19 mouse cellular contexts compared by ENCODE assay signal in the genomic region with DNA sequence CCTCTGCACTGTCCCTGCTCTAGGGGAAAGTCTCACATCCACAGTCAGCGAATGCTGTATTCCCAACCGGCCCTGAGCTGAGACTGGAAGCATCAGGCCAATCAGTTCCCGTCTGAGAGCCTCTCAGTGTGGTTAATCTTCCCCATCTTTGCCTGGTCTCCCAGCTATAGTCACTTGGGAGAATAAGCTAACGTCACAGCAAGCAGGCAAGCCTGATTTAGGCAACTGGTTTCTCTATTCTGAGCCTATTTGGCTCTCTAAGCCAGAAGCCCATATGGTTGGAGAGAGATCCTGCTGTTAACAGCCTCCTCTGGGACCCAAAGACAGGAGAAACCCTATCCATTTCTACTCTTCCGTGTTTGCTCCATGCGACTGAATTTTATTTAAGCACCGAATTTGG.
A peak's percentile ranks its signal among the peaks of the same experiment; 100 is the strongest.
DNase-seq lines count a peak whose midpoint lies in the region; ATAC-seq and TF ChIP-seq lines count a peak whose summit lies in the region.
"Had no signal": no experiment of that assay in that cellular context is flagged by ENCODE, and none has a peak within 500 bp of the region (broad histone marks: within the 10 kb centered on the region; RNA-seq: fewer than 3 reads in every experiment).

No protein-coding gene starts in this region.

- ATAC-seq in frontal cortex, adult (ENCODE audit: low TSS enrichment) = peak; percentile 98
- peak; percentile 34; the same call in 1 of the 2 replicates for ATAC-seq in midbrain, postnatal 0 days (ENCODE audit: low FRiP score)
- no peak for ATAC-seq in midbrain, embryonic 14.5 days (ENCODE audit: low FRiP score, low TSS enrichment)
- ATAC-seq in heart, embryonic 12.5 days (ENCODE audit: insufficient number of reproducible peaks, low FRiP score) = no peak

- H3K36me3 ChIP-seq in midbrain, postnatal 0 days (ENCODE audit: insufficient read depth, low read length) = no peaks in the 10 kb centered on the region
- H3K36me3 ChIP-seq in midbrain, embryonic 14.5 days (ENCODE audit: control insufficient read depth, insufficient read depth, low read length) = no peaks in the 10 kb centered on the region
- no peaks in the 10 kb centered on the region for H3K36me3 ChIP-seq in heart, embryonic 12.5 days
- H3K36me3 ChIP-seq: forebrain, embryonic 12.5 days; heart, embryonic 13.5 days; limb, embryonic 12.5 days; midbrain, embryonic 10.5 days; neural tube, embryonic 15.5 days had no signal

- no peak overlapping the region for H3K4me2 ChIP-seq in midbrain, postnatal 0 days (ENCODE audit: low read depth, low read length, poor library complexity, severe bottlenecking)
- no peak overlapping the region for H3K4me2 ChIP-seq in midbrain, embryonic 14.5 days (ENCODE audit: low read length)
- H3K4me2 ChIP-seq in heart, embryonic 12.5 days = no peak overlapping the region
- H3K4me2 ChIP-seq: forebrain, embryonic 12.5 days; heart, embryonic 13.5 days; limb, embryonic 12.5 days; neural tube, embryonic 15.5 days had no signal

- H3K4me1 ChIP-seq in midbrain, postnatal 0 days (ENCODE audit: insufficient read depth, low read length) = no peaks in the 10 kb centered on the region
- H3K4me1 ChIP-seq in midbrain, embryonic 14.5 days (ENCODE audit: control insufficient read depth, insufficient read depth, low read length) = no peaks in the 10 kb centered on the region
- no peaks in the 10 kb centered on the region for H3K4me1 ChIP-seq in heart, embryonic 12.5 days (replicated peaks)
- H3K4me1 ChIP-seq: forebrain, embryonic 12.5 days; heart, embryonic 13.5 days; limb, embryonic 12.5 days had no signal

- H3K27me3 ChIP-seq in midbrain, postnatal 0 days (ENCODE audit: insufficient read depth, low read length) = no peaks in the 10 kb centered on the region
- no peaks in the 10 kb centered on the region for H3K27me3 ChIP-seq in midbrain, embryonic 14.5 days (ENCODE audit: control insufficient read depth, insufficient read depth, low read length)
- H3K27me3 ChIP-seq in heart, embryonic 12.5 days (replicated peaks) = no peaks in the 10 kb centered on the region
- H3K27me3 ChIP-seq: forebrain, embryonic 12.5 days; limb, embryonic 12.5 days; neural tube, embryonic 15.5 days had no signal

- 61% methylated on average over 7 of the region's 7 CpGs for WGBS in midbrain, postnatal 0 days
- WGBS in midbrain, embryonic 14.5 days = 63% methylated on average over 7 of the region's 7 CpGs
- WGBS in heart, embryonic 12.5 days = 62% methylated on average over 7 of the region's 7 CpGs

- no peaks in the 10 kb centered on the region for H3K9me3 ChIP-seq in midbrain, postnatal 0 days (ENCODE audit: low read length)
- H3K9me3 ChIP-seq in midbrain, embryonic 14.5 days (ENCODE audit: control insufficient read depth, low read length) = no peaks in the 10 kb centered on the region
- H3K9me3 ChIP-seq in heart, embryonic 12.5 days (replicated peaks) = no peaks in the 10 kb centered on the region
- H3K9me3 ChIP-seq: forebrain, embryonic 12.5 days; heart, embryonic 13.5 days; limb, embryonic 12.5 days; midbrain, embryonic 10.5 days; neural tube, embryonic 15.5 days had no signal

- H3K9ac ChIP-seq in midbrain, postnatal 0 days (replicated peaks; ENCODE audit: low read length, poor library complexity, severe bottlenecking) = no peak overlapping the region
- H3K9ac ChIP-seq in midbrain, embryonic 14.5 days (replicated peaks; ENCODE audit: low read length) = no peak overlapping the region
- H3K9ac ChIP-seq in heart, embryonic 12.5 days = no peak overlapping the region
- H3K9ac ChIP-seq: forebrain, embryonic 12.5 days; heart, embryonic 13.5 days; limb, embryonic 12.5 days; neural tube, embryonic 15.5 days had no signal

- TF ChIP-seq CTCF in midbrain, postnatal 0 days (IDR thresholded peaks at IDR 0.05) = no peak

- H3K27ac ChIP-seq in midbrain, postnatal 0 days (ENCODE audit: low read depth, low read length) = no peak overlapping the region
- no peak overlapping the region for H3K27ac ChIP-seq in midbrain, embryonic 14.5 days (replicated peaks; ENCODE audit: low read depth, low read length)
- no peak overlapping the region for H3K27ac ChIP-seq in heart, embryonic 12.5 days (ENCODE audit: poor library complexity, severe bottlenecking)
- H3K27ac ChIP-seq: forebrain, embryonic 12.5 days; heart, embryonic 13.5 days; limb, embryonic 12.5 days; midbrain, embryonic 10.5 days; neural tube, embryonic 15.5 days; stomach, postnatal 0 days had no signal

- no peak overlapping the region for H3K4me3 ChIP-seq in midbrain, postnatal 0 days (ENCODE audit: low read depth, low read length)
- H3K4me3 ChIP-seq in midbrain, embryonic 14.5 days (replicated peaks; ENCODE audit: low read depth, low read length) = no peak overlapping the region
- no peak overlapping the region for H3K4me3 ChIP-seq in heart, embryonic 12.5 days
- H3K4me3 ChIP-seq: forebrain, embryonic 12.5 days; heart, embryonic 13.5 days; limb, embryonic 12.5 days; midbrain, embryonic 10.5 days; neural tube, embryonic 15.5 days had no signal

- DNase-seq in frontal cortex, postnatal 14 days (ENCODE audit: low spot score in 2 of 2) = no peak
- DNase-seq in midbrain, postnatal 0 days (ENCODE audit: low spot score) = no peak
- DNase-seq in midbrain, embryonic 14.5 days = no peak
- peak; percentile 64 to 76 for DNase-seq in cerebellum, postnatal 10 days
- peak; percentile 74 for DNase-seq in telencephalon, adult 2 months (ENCODE audit: low read depth, low spot score)
- no peak for DNase-seq in spleen, adult 12 weeks (ENCODE audit: low spot score)
- DNase-seq: gastrocnemius, postnatal 25 days; heart, postnatal 4 days; kidney, adult 9 months; lung, postnatal 14 days; thymus, postnatal 4 days had no signal

Comparison
In these comparisons a context has a peak if more than half of its experiments do, and no peak if none do; other contexts are left out.
1. ATAC-seq: peak in frontal cortex, adult (single experiment) and midbrain, postnatal 0 days (single experiment); none in midbrain, embryonic 14.5 days (single experiment) and heart, embryonic 12.5 days (single experiment).
2. DNase-seq: peak in cerebellum, postnatal 10 days (2 of 2) and telencephalon, adult 2 months (single experiment); none in frontal cortex, postnatal 14 days (0 of 2), midbrain, postnatal 0 days (single experiment), midbrain, embryonic 14.5 days (single experiment) and spleen, adult 12 weeks (single experiment).